ENCODE assay signal across 18 mouse cellular contexts in genomic region chr7:119855031-119855430, GRCm38 (mm10). TPM values are rescaled to one million over a fixed set of nuclear protein-coding genes. Genes with fewer than 3 reads are reported as not detected.
DNase-seq lines count a peak whose midpoint lies in the region; ATAC-seq lines count a peak whose summit lies in the region.
"Had no signal": no experiment of that assay in that cellular context is flagged by ENCODE, and none has a peak within 500 bp of the region (broad histone marks: within the 10 kb centered on the region; RNA-seq: fewer than 3 reads in every experiment).

No protein-coding gene starts in this region.

- peak; percentile 21 for DNase-seq in adrenal gland, postnatal 10 days
- DNase-seq in adrenal gland, postnatal 25 days: no peak
- peak; percentile 17 for DNase-seq in urinary bladder, postnatal 14 days (ENCODE audit: low spot score)
- DNase-seq in urinary bladder, postnatal 25 days (ENCODE audit: low spot score): no peak
- no peak for DNase-seq in gastrocnemius, postnatal 10 days
- DNase-seq: adrenal gland, adult 8-10 months; adrenal gland, postnatal 36 days; B cell, adult 2 months; cerebellum, adult 11-12 months; cerebellum, adult 2 months; cerebellum, adult 9-10 months; cerebellum, postnatal 10 days; cerebellum, postnatal 25 days; forebrain, postnatal 0 days had no signal

- ATAC-seq in megakaryocyte-erythroid progenitor cell, adult 5-6 weeks (replicated peaks; ENCODE audit: low FRiP score, low TSS enrichment, poor library complexity, severe bottlenecking): 0 out of 2 replicates have a peak, but pooled peaks have one; percentile 35
- ATAC-seq: CD4-positive, CD25-positive, alpha-beta regulatory T cell, adult 4 months; forebrain, embryonic 13.5 days; forebrain, embryonic 15.5 days; forebrain, postnatal 0 days had no signal

RNA-seq across cellular contexts. Expression of gene Lyrm1, which starts 40.6 kb away (rescaled TPM):
- total RNA-seq in adrenal gland, postnatal 10 days (2021): 1 to 10 TPM; 7.2 to 7.5 TPM
- 7.7 and 11.4 TPM in 2 replicates for total RNA-seq in adrenal gland, postnatal 25 days (2021)
- 3.0 and 5.2 TPM in 2 replicates for total RNA-seq in megakaryocyte-erythroid progenitor cell, adult 5-6 weeks (2014; fragmentation: Nextera tagmentation)
- total RNA-seq in megakaryocyte-erythroid progenitor cell, adult 5-6 weeks (2017): 1.8 TPM in 1 of 2 replicates, not detected in the other
- total RNA-seq in gastrocnemius, postnatal 10 days (2021): 1 to 10 TPM; 9.2 to 9.9 TPM

RNA-seq across cellular contexts. Expression of gene Dcun1d3, which starts 41.1 kb away (rescaled TPM):
- 10 to 100 TPM; 26.7 to 48.0 TPM for total RNA-seq in adrenal gland, postnatal 10 days (2021)
- 27.5 and 28.3 TPM in 2 replicates for total RNA-seq in adrenal gland, postnatal 25 days (2021)
- total RNA-seq in megakaryocyte-erythroid progenitor cell, adult 5-6 weeks (2014; fragmentation: Nextera tagmentation): 0.94 and 2.5 TPM in 2 replicates
- total RNA-seq in megakaryocyte-erythroid progenitor cell, adult 5-6 weeks (2017): 2.2 and 4.7 TPM in 2 replicates
- 10 to 100 TPM; 12.0 to 14.6 TPM for total RNA-seq in gastrocnemius, postnatal 10 days (2021)

Comparison
In these comparisons a context has a peak if more than half of its experiments do, and no peak if none do; other contexts are left out.
1. DNase-seq: peak in adrenal gland, postnatal 10 days (single experiment) and urinary bladder, postnatal 14 days (single experiment); none in adrenal gland, postnatal 25 days (single experiment), urinary bladder, postnatal 25 days (single experiment) and gastrocnemius, postnatal 10 days (single experiment).